Mouse (Mus musculus) thymus, postnatal 14 days (tissue): ENCODE measurements around the gene Asb4.

Experiments
- DNase-seq: peaks from one replicate; pipeline ENCODE4 v3.0.0; 2021

Gene Asb4

DNA sequence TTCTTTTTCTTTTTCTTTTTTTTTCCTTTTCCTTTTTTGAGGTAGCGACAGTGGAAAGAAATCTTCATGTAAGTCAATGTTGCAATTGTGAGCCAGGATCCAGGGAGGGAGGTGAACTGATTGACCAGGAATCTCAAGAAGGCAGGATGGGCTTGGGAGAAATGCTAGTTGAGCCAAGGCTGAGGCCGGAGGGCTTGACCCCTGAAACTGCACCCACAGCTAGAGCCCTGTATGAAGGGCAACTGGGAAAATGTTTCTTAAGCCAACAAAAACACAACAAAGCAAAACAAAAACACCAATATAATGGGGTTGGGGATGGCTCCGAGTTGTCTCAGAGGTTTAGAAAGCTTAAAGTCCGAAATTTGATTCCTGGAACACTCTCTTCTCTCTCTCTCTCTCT, 65.2 kb downstream of the Asb4 start:
- no peak for DNase-seq

DNA sequence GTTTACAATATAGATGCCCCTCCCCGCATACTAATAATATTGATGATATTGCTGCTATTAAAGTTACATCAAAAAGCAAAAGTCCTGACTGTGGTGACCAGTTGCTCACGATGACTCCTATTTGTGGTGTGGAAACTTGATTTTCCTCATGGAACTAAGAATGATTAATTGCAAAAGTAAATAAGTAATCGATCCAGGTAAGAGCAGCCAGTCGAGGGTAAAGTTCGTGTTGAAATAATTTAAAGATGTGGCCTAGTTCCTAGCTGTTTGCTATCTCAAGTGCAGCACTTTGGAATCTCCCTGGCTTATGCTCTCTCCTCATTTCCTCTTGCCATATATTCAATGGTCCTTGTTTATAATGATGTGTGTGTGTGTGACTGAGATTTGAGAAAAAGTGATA, 66.7 kb downstream of the Asb4 start:
- no peak for DNase-seq

DNA sequence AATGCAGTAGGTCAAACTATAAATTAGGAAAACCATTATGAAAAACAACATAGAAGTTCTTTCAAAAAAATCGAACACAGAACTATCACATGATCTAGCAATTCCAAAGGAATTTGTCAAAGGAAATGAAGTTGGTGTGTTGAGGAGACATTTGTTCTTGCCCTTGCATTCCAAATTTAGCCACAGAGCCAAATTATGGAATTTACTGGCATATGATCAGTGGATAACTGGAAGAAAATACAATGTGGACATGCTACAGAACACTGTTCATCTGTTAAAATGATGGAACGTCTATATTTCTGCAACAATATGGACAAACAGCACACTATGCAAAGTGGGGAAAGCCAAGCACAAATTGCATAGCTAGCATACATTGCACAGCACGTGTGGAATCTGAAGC, 72.7 kb downstream of the Asb4 start:
- DNase-seq, result no peak

DNA sequence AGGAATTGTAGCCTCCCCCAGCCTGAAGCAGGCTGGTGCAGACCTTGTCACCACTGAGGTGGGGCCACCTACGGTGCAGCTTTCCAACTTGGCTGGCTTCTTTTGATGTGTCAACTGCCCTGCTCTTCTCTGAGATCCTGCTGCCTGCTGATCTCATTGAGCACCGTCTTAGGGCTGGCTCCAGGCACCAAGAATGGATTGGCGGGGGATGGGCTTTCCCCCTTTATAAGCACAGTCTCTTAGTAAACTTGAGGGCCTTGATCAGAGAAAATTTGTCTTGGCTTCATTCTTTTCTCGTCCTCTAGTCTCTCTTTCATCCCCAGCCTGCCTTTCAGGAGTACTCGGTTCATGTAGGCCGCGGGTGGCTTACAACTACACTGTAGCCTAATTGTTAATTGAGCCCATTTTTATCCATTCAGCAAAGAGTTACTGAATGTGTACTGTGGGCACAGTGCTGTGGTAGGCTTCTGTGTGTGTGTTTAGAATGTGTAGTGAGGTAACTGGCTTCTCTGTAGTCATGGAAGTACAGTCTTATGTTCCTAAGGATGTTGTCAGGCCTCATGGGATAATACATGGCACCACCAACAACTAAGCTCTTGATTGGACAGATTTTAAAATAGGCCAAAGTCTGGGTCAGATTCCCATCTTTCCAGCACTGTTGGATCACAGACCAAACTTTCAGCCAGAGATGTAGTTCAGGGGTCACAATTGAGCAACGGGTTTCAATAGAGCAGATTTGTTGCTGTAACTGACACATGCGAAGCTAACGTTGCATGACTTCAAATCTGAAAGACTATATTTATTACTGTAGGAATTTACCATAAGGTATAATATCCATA, 87.5 kb downstream of the Asb4 start:
- no peak for DNase-seq

DNA sequence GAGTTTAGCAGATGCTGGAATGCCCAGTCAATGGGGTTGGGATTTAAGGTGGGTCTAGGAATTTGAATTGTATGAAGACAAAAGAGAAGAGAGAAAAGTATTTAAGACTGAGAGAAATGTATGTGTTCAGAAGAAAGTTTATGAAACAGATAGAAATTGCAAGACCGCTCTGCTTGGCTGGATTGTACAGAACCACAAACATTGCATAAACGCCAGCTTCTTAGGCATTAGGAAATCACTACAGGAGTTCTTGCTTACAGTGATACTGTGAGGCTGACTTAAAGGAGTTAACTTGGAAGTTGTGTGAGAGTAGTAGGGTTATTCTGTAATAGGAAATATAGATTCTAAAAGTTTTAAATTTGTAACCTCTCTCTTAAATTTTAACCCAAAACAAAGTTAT, 89.5 kb downstream of the Asb4 start:
- no peak for DNase-seq

DNA sequence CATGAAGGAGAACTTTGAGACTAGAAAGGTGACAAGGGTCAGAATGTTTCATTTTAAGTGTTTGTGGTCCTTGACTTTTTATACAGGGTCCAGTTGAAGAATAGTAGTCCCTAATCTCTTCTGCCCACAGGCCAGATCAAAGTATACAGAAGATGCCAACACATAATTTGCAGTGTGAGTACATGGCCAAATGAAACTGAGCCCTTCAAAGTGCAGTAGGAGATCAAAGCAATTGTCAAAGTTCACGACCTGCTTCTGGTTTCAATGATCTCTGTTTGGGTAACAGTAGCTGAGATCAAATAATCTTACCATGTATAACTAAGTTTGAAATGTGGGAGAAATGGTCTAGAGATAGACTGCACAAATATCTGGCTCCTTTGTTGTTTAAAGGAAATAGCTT, 90.8 kb downstream of the Asb4 start:
- DNase-seq, result no peak

DNA sequence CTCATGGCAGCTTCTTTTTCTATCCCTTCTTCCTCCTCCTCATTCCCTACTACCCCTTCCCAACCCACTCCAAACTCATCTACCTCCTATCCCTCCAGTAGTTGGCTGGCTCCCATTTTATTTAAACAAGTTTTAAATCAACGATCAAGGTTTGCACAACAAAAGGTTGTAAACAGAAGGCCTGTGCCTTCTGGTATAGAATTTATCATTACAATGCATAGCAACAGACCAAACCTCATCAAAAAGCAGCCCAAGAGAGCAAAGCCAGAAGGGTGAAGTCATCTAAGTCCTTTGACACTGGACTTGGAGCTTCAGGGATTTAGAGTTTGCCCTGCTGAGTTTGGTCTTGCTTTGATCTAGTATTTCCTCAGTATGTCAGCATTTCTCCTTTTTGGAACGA, 97.9 kb downstream of the Asb4 start:
- no peak for DNase-seq

DNA sequence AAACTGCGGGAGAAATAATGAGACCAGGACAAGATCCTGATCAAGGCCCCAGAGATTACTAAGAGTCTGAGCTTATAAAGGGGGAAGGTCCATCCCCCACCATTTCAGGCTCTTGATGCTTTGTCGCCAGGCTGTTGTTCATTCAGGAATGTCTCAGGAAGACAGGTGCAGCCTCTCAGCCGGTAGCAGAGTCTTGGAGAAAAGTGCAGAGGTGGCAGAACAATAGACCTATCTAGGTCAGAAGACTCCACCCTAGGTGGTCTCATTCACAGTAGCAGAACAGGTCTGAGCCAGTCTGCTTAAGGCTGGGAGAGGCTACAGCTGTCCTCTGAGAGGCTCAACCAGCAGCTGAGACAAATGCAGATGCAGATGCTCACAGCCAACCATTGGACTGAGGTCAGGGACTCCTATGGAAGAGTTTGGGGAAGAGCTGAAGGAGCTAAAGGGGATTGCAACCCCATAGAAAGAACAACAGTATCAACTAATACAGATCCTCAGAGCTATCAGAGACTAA, 99.1 kb downstream of the Asb4 start:
- no peak for DNase-seq
